In the genomic region with DNA sequence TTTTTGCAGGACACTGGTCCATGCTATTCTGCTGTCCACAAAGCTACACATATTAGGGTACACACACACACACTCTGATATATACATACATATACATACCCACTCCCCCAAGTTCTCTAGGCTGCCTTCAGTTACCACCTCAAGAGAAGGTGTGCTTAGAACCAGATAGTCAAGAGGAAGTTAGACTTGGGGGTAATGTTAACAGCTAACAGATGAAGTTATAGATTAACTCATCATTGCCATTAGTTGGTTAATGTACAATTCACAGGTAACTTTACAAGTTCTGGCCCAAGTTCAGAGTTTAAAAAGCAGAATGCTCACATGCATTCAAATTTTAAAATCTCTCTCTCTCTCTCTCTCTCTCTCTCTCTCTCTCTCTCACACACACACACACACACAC, we compare ENCODE assay signal across 11 mouse cellular contexts.
"Had no signal": no experiment of that assay in that cellular context is flagged by ENCODE, and none has a peak within 500 bp of the region (broad histone marks: within the 10 kb centered on the region; RNA-seq: fewer than 3 reads in every experiment).

No protein-coding gene starts in this region.

- H3K9me3 ChIP-seq: limb, embryonic 15.5 days; midbrain, embryonic 13.5 days; neural tube, embryonic 15.5 days had no signal

- H3K27ac ChIP-seq: hindbrain, embryonic 14.5 days; limb, embryonic 15.5 days; midbrain, embryonic 13.5 days; neural tube, embryonic 15.5 days; stomach, postnatal 0 days had no signal

- H3K4me1 ChIP-seq: limb, embryonic 15.5 days; midbrain, embryonic 13.5 days; neural tube, embryonic 15.5 days had no signal

- H3K9ac ChIP-seq: hindbrain, embryonic 14.5 days; limb, embryonic 15.5 days; midbrain, embryonic 13.5 days; neural tube, embryonic 15.5 days had no signal

- H3K36me3 ChIP-seq: limb, embryonic 15.5 days; midbrain, embryonic 13.5 days; neural tube, embryonic 15.5 days had no signal

- DNase-seq: layer of hippocampus, postnatal 36 days; lung, adult 18-20 months; right cerebral cortex, adult 18-20 months; right cerebral cortex, postnatal 25 days; thymus, postnatal 4 days had no signal

- H3K4me2 ChIP-seq: hindbrain, embryonic 14.5 days; limb, embryonic 15.5 days; midbrain, embryonic 13.5 days; neural tube, embryonic 15.5 days had no signal

- H3K27me3 ChIP-seq: limb, embryonic 15.5 days; midbrain, embryonic 13.5 days; neural tube, embryonic 15.5 days had no signal

- H3K4me3 ChIP-seq: limb, embryonic 15.5 days; midbrain, embryonic 13.5 days; myocyte; neural tube, embryonic 15.5 days had no signal

- ATAC-seq: midbrain, embryonic 13.5 days had no signal
